Mouse (Mus musculus) bone marrow, adult 2 months (tissue): ENCODE measurements around the gene Limch1. TPM values are rescaled to one million over a fixed set of nuclear protein-coding genes. Genes with fewer than 3 reads are reported as not detected.

ENCODE experiments used
- H3K27ac ChIP-seq: fragments of 200-500 bp; 2 replicates; pipeline ENCODE4 v1.5.1; 2012; ENCODE audit warnings: low read depth, mild to moderate bottlenecking, control low read depth, inconsistent platforms, low read length; ENCODE audit not compliant: control insufficient read depth, poor library complexity, insufficient read depth
- H3K4me1 ChIP-seq: fragments of 200-500 bp; 2 replicates; pipeline ENCODE4 v1.6.1; 2011; ENCODE audit warnings: low read length; ENCODE audit not compliant: control insufficient read depth, insufficient read depth
- H3K4me3 ChIP-seq: fragments of 200-500 bp; replicated peaks from 2 replicates; pipeline ENCODE3; 2011; ENCODE audit warnings: mild to moderate bottlenecking, low read depth, low read length, control low read depth; ENCODE audit not compliant: control insufficient read depth
- CTCF ChIP-seq: fragments of 200-500 bp; IDR thresholded peaks from 2 replicates; pipeline ENCODE4 v1.5.1; 2011; ENCODE audit warnings: low read length, control low read depth; ENCODE audit not compliant: control insufficient read depth, insufficient read depth
- POLR2A ChIP-seq: fragments of 200-500 bp; IDR thresholded peaks from 2 replicates; pipeline ENCODE4 v1.6.1; 2011; ENCODE audit warnings: low read depth, mild to moderate bottlenecking, control low read depth, low read length, borderline replicate concordance; ENCODE audit not compliant: control insufficient read depth
- WGBS: fragments of 180-500 bp; shearing (Covaris S2); methylation state at CpG from one replicate; pipeline ENCODE4 v1.1.7; 2018; 5-methylcytosine and 5-hydroxymethylcytosine counted together
- polyA plus RNA-seq: library from polyadenylated mRNA; stranded (reverse); fragments of >200 nt; gene quantifications from 2 replicates; pipeline ENCODE4 v1.2.4, GENCODE M21; 2011; ENCODE audit warnings: low replicate concordance; ENCODE audit not compliant: missing spikeins, insufficient read depth, insufficient read length

Gene Limch1
- polyA plus RNA-seq, 1 experiment: 13.5 TPM

DNA sequence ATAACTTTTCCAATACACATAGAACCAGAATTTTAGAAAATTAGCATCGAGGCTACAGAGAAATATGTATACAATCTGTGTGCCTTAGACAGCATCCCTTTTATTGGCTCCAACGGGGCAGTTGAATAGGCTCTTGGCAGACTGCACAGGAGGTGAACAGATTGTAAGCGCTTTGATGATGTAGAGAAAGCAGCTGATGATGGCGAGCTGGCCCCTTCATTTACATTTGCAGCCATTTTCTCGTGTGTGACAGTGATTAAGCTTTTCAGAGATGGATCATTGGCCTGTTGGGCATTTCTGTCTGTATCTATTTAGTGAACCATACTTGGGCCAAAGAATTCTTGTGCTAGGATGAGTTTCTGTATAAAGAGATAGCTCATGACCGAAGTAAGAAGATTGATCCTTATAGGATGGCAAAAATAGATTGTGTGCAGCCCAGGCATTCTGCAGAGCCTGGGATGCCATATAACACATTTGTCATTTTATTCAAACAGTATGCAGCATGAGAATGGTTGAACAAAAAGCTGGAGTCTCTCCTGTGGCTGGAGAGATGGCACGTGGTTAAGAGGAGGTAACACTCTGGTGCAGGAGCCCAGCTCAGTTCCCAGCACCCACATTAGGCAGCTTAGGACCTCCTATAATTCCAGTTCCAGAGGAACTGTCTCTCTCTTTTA lies 208.5 kb downstream of the Limch1 start:
- TF ChIP-seq CTCF (no peak), POLR2A (no peak)
- WGBS: 75% methylated on average over 7 of the region's 7 CpGs
- H3K27ac ChIP-seq: no peak overlapping the region
- no peak overlapping the region for H3K4me3 ChIP-seq
- H3K4me1 ChIP-seq: no peaks in the 10 kb centered on the region

DNA sequence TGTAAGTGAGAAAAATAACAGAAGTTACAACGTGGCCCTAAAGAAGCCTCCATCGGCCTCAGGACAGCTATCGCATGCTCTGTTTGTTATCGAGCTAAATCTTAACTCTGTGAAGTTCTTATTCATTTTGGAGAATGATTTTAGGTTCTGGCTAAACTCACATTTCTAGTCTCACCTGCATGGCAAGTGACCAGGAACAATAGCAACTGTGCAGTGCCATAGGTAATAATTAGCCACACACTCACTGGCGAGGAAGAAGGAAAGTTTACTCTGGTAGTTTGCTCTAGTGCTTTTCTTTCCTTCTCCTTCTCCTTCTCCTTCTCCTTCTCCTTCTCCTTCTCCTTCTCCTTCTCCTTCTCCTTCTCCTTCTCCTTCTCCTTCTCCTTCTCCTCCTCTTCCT lies 209.6 kb downstream of the Limch1 start:
- Histone ChIP-seq H3K4me3 (no peak overlapping the region), H3K27ac (no peak overlapping the region), H3K4me1 (no peaks in the 10 kb centered on the region)
- TF ChIP-seq POLR2A: no peak
- no peak for TF ChIP-seq CTCF
- 77% methylated on average over 5 of the region's 5 CpGs for WGBS

GRCm38 (mm10) chr5:66957656-66958055 lies 212.0 kb downstream of the Limch1 start:
- 77% methylated on average over 10 of the region's 10 CpGs for WGBS
- Histone ChIP-seq H3K4me1 (no peaks in the 10 kb centered on the region), H3K27ac (no peak overlapping the region), H3K4me3 (no peak overlapping the region)
- TF ChIP-seq CTCF (no peak), POLR2A (no peak)

DNA sequence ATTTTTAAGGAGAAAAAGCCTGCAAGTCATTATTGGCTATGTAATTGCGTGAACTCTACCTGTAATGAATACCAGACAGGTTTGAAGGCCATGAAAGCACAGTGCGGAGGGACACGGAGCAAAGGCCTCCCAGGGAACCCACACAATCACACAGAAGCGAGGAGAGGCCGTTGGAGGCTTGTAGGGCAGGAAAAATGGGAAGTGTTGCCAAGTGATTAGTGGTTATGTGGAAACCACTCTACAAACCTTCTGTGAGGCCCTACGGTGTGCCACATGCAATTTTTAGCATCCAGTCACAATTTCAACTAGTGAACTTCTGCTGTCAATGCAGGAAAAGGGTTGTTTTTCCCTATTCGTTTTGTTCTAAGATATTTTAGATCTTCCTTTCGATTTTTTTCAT lies 212.5 kb downstream of the Limch1 start:
- TF ChIP-seq CTCF (no peak), POLR2A (no peak)
- WGBS: 14% methylated on average over 8 of the region's 8 CpGs
- Histone ChIP-seq H3K4me3 (no peak overlapping the region), H3K4me1 (no peaks in the 10 kb centered on the region), H3K27ac (no peak overlapping the region)

GRCm38 (mm10) chr5:66959968-66960367 lies 214.3 kb downstream of the Limch1 start:
- no peak for TF ChIP-seq CTCF
- TF ChIP-seq POLR2A: no peak
- Histone ChIP-seq H3K4me1 (no peaks in the 10 kb centered on the region), H3K27ac (no peak overlapping the region), H3K4me3 (no peak overlapping the region)
- 76% methylated on average over 8 of the region's 8 CpGs for WGBS

DNA sequence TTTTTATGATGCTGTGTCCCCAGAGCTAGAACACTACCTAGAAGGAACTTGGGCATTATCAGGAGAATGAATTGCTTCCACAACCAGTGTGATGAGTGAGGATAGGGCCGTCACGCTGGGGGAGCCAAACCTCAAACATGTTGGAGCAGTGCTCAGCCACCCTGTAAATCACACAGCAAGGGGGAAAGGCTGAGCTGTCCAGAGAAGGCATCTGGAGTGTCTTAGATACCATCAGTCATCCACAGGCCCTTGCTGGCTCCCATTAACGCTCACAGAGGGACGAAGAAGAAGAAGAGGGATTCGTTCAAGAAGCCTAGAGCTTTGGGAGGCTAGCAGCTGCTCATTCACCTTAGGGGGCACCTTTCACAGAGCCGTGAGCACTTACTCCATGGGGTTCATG lies 219.8 kb downstream of the Limch1 start:
- H3K27ac ChIP-seq: no peak overlapping the region
- WGBS: 66% methylated on average over 6 of the region's 6 CpGs
- H3K4me3 ChIP-seq: no peak overlapping the region
- TF ChIP-seq POLR2A: no peak
- no peak for TF ChIP-seq CTCF
- no peaks in the 10 kb centered on the region for H3K4me1 ChIP-seq

GRCm38 (mm10) chr5:66967147-66967546 lies 221.5 kb downstream of the Limch1 start:
- H3K4me1 ChIP-seq: no peaks in the 10 kb centered on the region
- H3K4me3 ChIP-seq: no peak overlapping the region
- TF ChIP-seq POLR2A: no peak
- TF ChIP-seq CTCF: no peak
- no peak overlapping the region for H3K27ac ChIP-seq
- WGBS: 72% methylated on average over 2 of the region's 2 CpGs

DNA sequence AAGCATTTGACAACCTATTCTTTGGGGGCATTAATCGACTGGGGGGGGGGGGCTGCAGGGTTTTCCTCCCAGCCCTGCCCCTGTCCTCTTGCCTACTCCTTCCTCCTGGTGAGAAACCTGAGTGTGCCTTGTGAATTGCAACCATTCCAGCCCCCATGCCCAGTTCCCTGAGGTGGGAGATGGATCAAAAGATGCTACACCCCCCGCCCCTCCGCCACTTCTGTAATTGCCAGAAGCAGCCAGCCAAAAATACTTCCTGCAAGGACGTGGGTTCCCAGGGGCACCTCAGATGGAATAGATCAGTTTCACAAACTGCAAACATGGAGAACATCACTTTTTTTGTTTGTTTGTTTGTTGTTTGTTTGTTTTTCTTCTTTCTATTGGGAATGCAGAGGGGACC lies 222.0 kb downstream of the Limch1 start:
- TF ChIP-seq CTCF (no peak), POLR2A (no peak)
- 51% methylated on average over 4 of the region's 4 CpGs for WGBS
- no peak overlapping the region for H3K4me3 ChIP-seq
- no peak overlapping the region for H3K27ac ChIP-seq
- no peaks in the 10 kb centered on the region for H3K4me1 ChIP-seq

DNA sequence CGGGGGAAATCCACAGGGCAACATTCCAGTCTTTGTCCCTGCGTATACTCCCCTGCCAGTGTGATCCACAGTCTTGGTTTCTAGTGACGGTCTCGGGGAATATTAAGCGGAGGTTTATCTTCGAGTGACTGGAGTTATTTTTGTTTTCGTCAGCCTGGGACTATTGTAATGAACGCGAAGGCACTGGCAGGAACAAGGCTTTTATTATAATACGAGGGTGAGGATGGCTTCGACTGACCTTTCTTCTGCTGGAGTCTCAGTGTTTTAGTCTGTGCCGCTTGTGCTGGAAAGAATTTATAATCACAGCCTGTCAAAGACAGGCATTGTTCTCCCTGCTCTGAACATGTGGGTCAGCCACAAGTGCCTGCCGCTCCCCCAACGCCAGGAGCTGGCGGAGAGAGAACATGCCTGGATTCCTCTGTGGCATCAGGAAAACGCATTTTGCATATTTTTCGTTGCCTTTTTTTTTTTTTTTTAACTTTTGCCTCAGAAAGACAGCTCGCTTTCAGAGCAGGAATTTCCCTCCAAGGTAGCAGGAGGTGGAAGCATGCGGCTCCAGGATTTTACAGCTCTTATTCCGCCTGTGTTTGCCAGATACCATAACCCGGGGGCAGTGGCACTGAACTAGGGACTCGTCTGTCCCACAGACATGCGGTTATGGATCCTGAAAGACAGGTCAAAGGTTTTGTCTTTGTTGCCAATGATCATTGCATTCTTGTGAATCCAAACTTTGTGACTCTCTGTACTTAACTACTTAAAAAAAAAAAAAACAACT lies 222.6 kb downstream of the Limch1 start:
- no peak overlapping the region for H3K4me3 ChIP-seq
- H3K4me1 ChIP-seq: no peaks in the 10 kb centered on the region
- no peak for TF ChIP-seq POLR2A
- no peak for TF ChIP-seq CTCF
- WGBS: 46% methylated on average over 23 of the region's 23 CpGs
- H3K27ac ChIP-seq: no peak overlapping the region
